Mouse (Mus musculus): ENCODE measurements around the gene Fbxo46. TPM values are rescaled to one million over a fixed set of nuclear protein-coding genes. Genes with fewer than 3 reads are reported as not detected.

The Fbxo46 gene
- total RNA-seq, 2 experiments from 2014 or later = 13.2 to 14.2 TPM

GRCm38 (mm10) chr7:19092381-19093173 is 27.1 kb upstream of the Fbxo46 start:
- no peak for DNase-seq (ENCODE audit: extremely low spot score in 1 of 2, low spot score in 1 of 2)

DNA sequence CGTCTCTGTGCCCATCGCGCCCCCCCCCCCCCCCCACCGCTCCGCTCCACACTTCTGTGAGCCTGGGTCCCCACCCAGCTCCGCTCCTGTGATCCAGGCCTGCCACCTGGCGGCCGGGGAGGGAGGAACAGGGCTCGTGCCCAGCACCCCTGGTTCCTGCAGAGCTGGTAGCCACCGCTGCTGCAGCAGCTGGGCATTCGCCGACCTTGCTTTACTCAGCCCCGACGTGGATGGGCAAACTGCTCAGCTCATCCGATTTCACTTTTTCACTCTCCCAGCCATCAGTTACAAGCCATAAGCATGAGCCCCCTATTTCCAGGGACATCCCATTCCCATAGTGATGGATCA is 26.5 kb upstream of the Fbxo46 start:
- DNase-seq (ENCODE audit: extremely low spot score in 1 of 2, low spot score in 1 of 2) = peak; percentile 57 to 73

DNA sequence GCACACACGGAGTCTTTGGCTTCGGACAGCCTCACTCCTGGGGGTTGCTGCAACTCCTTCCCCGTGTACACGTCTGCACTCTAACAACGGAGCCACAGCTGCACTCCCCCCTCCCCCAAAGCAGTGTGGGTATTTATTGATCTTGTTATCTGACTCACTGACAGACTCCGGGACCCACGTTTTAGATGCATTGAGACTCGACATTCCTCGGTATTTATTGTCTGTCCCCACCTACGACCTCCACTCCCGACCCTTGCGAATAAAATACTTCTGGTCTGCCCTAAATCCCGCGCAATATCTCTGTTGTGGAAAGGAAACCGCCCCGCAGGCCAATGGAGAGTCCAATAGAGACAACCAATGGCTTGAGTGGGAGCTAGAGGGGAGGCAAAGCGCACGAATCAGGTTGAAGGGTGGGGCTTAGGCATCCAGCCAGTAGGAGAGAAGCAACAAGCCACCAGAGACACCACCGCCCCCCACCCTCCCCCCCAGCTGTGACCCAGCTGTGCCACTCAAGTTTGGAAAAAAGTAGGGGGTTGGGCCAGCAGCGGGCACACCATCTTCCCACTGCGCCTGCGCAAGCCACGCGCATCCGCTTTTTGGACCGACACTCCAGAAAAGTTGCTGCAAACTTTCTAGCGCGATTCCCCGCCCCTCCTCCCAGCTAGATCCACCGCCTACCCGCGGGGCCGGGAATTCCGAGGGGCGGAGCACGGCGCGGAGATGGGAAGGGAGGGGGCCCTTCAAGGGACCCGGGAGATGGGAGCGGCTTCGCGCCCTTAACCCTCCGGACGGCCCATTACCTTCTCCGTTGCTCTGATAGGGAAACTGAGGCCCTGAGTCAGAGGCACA is 25.9 kb upstream of the Fbxo46 start:
- peak; percentile 71 to 76 for DNase-seq (ENCODE audit: extremely low spot score in 1 of 2, low spot score in 1 of 2)

- DNase-seq (ENCODE audit: extremely low spot score in 1 of 2, low spot score in 1 of 2) = no peak
Measured at GRCm38 (mm10) chr7:19094471-19094825, 25.2 kb upstream of the Fbxo46 start, which contains the start of gene Six5. Six5 (plus strand) TSS chr7:19094594.

GRCm38 (mm10) chr7:19094826-19095750 is 24.6 kb upstream of the Fbxo46 start:
- DNase-seq (ENCODE audit: extremely low spot score in 1 of 2, low spot score in 1 of 2) = no peak

- DNase-seq (ENCODE audit: extremely low spot score in 1 of 2, low spot score in 1 of 2) = no peak
Measured at GRCm38 (mm10) chr7:19095751-19096110, 23.9 kb upstream of the Fbxo46 start.

DNA sequence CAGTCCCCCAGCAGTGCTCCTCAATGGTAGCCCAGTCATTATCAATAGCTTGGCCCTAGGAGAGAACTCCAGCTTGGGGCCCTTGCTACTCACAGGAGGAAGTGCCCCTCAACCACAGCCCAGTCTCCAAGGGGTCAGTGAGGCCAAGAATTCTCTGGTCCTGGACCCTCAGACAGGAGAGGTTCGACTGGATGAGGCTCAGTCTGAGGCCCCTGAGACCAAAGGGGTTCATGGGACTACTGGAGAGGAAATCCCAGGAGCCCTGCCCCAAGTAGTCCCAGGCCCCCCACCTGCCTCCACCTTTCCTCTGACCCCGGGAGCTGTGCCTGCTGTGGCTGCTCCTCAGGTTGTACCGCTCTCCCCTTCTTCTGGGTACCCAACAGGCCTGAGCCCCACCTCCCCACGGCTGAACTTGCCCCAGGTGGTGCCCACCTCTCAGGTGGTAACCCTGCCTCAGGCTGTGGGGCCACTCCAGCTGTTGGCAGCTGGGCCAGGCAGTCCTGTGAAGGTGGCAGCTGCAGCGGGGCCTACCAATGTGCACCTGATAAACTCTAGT is 23.2 kb upstream of the Fbxo46 start:
- DNase-seq (ENCODE audit: extremely low spot score in 1 of 2, low spot score in 1 of 2) = no peak

DNA sequence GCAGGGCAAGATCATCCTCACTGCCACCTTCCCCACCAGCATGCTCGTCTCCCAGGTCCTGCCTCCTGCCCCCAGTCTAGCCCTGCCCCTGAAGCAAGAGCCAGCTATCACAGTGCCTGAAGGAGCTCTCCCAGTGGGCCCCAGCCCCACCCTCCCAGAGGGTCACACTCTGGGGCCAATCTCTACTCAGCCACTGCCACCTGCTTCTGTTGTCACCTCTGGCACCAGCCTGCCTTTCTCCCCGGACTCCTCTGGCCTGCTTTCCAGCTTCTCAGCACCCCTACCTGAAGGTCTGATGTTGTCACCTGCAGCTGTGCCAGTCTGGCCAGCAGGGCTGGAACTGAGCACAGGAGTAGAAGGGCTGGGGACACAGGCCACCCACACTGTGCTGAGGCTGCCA is 22.4 kb upstream of the Fbxo46 start:
- no peak for DNase-seq (ENCODE audit: extremely low spot score in 1 of 2, low spot score in 1 of 2)

GRCm38 (mm10) chr7:19097863-19098262 is 21.8 kb upstream of the Fbxo46 start:
- DNase-seq (ENCODE audit: extremely low spot score in 1 of 2, low spot score in 1 of 2) = no peak

DNA sequence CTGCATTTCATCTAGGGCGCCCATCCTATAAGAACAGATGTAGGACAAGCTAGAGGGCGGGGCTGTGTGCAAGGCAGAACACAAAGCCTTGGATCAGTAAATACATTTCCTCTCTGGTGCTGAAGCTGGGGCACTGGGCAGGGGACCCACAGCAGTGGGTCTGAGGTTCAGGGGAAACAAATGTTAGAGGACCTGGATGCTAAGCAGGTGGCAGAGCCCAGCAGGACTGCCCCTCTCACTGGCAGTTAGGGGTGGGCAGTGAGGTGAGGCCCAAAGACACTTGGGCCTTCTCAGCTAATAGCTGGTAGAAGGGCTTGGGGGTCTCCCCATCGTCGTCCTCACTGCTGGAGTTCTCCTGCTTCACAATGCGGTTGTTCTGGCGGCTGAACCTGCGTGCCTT is 20.8 kb upstream of the Fbxo46 start:
- DNase-seq (ENCODE audit: extremely low spot score in 1 of 2, low spot score in 1 of 2) = no peak

DNA sequence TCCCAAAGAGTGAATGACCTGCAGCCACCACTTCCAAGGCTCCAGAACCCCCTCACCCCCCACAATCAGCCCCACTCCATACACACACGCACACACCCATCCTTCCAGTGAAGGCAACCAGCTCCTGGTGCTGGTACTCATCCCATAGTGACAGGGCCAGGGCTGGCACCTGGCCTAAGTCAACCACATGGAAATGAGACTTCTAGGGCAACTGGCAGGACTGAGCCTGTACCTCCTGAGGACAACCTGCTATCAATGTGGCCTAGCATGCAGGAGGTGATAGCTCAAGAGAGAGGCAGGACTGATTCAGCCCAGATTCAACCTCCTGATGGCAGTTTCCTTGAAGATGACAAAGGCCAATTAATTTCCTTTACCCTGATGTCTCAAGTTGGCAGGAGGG is 19.4 kb upstream of the Fbxo46 start:
- no peak for DNase-seq (ENCODE audit: extremely low spot score in 1 of 2, low spot score in 1 of 2)

DNA sequence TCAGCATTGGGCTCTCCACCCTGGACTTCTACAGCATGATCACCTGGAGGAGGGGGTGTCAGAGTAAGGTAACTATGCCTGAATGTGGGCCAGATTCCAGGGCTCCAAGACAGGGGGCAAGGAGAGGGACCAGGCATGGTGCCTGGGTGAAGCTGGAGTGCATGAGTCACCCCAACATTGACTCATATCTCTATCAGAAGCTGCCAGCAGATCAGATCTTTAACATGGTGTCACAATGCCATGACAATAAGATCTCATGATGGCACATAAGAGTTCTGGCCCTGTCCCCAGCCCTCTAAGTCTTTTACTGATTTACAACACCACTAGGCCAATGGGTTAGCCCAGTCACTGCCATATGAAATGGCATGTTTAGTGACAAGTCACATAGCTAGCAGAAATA is 15.9 kb upstream of the Fbxo46 start:
- DNase-seq (ENCODE audit: extremely low spot score in 1 of 2, low spot score in 1 of 2) = no peak

DNA sequence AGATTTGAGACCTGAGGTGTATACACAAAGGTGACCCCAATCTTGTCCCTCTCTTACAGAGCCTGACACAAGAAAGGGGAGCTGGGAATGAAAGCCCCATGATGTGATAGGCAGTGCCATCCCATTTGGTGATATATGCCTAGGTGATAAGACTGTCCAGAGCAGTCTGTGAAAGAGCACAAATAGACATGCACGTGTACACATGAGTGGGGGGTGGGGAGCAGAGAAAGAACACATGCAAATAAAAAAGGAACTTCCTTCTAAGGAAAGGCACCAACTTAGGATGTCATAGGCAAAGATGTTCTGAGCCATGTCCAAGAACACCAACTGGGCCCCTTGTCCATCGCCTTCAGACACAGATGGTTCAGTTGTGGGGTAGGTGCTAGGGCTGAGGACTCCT is 15.2 kb upstream of the Fbxo46 start:
- no peak for DNase-seq (ENCODE audit: extremely low spot score in 1 of 2, low spot score in 1 of 2)

DNA sequence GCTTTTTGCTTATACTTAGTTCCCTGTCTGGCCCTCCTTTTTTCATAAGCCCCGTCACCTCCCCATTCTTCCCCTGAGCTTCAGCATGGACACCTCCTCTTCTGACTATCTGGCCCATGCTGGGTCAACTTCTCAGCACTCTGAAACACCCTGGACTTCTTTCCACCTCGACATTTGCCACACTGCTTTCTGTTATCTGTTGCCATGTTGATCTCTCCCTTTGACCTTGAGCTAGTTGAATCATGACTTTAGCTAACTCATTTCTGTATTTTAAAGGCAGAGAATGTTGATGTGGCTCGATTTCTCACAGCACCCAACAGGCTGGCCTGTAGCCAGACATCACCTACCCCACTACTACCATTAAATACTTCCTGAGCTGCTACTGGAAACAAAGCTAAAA is 12.2 kb upstream of the Fbxo46 start:
- DNase-seq (ENCODE audit: extremely low spot score in 1 of 2, low spot score in 1 of 2) = no peak

- DNase-seq (ENCODE audit: extremely low spot score in 1 of 2, low spot score in 1 of 2) = no peak
Measured at GRCm38 (mm10) chr7:19109565-19109964, 10.1 kb upstream of the Fbxo46 start.

GRCm38 (mm10) chr7:19118028-19118771 is 1.5 kb upstream of the Fbxo46 start, which contains the start of gene Gm4969:
Gm4969 (minus strand) TSS chr7:19118368.
- peak in 1 of 2 experiments; percentile 31 for DNase-seq (ENCODE audit: extremely low spot score in 1 of 2, low spot score in 1 of 2)

GRCm38 (mm10) chr7:19119083-19119482 is 576 bp upstream of the Fbxo46 start:
- DNase-seq (ENCODE audit: extremely low spot score in 1 of 2, low spot score in 1 of 2) = no peak

- no peak for DNase-seq (ENCODE audit: extremely low spot score in 1 of 2, low spot score in 1 of 2)
Measured at GRCm38 (mm10) chr7:19121686-19122085, 2.0 kb downstream of the Fbxo46 start.

DNA sequence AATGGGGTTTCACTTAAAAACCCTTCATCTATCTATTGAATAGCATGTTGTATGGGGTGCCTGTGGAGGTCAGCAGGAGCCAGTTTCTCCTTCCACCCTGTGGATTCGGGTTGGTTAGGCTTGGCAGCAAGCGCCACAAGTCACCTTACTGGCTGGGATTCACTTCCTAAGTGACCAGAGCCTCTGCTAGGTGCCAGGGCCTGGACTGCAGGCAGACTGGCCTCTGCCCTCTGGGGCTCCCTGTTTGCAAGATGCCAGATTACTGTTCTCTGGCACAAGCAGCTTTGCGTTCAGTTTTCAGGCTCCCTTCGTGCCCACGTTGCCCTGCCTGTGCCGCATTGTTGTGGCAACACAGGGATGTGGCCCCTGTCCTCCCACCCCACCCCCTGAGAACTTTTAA is 5.1 kb downstream of the Fbxo46 start:
- no peak for DNase-seq (ENCODE audit: extremely low spot score in 1 of 2, low spot score in 1 of 2)

DNA sequence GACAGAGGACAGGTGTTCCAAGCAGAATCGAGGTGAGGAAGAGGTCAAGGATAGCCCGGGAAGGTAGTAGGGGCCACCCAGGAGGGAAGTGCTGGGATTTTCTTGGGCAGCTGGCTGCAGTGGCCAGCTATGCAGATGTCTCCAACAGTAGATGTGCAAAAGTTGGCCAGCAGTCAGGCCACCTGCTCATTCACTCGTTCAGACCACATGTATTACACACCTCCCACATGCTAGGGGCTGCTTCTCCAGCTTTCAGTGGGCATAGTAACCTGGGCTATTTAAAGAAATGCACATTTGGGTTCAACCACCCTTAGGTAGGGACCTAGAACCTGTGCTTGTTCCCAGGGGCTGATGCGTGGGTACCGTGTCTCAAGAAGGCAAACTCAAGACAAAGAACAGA is 8.1 kb downstream of the Fbxo46 start:
- no peak for DNase-seq (ENCODE audit: extremely low spot score in 1 of 2, low spot score in 1 of 2)
